Mouse (Mus musculus) C2C12 (cell line): ENCODE results near the gene Nova2. TPM values are rescaled to one million over a fixed set of nuclear protein-coding genes. Genes with fewer than 3 reads are reported as not detected.

Experiments used
- H3K27me3 ChIP-seq: one replicate; pipeline ENCODE4 v1.6.1; 2011; ENCODE audit not compliant: control insufficient read depth, insufficient read depth, insufficient read length
- H3K36me3 ChIP-seq: one replicate; pipeline ENCODE4 v1.6.1; 2011; ENCODE audit not compliant: control insufficient read depth, insufficient read depth
- H3K4me3 ChIP-seq: one replicate; pipeline ENCODE4 v1.5.1; 2011; ENCODE audit warnings: mild to moderate bottlenecking, control low read depth; ENCODE audit not compliant: poor library complexity, insufficient read depth, severe bottlenecking
- H3K79me2 ChIP-seq: one replicate; pipeline ENCODE4 v1.6.1; 2011; ENCODE audit not compliant: control insufficient read depth, insufficient read depth
- H3K79me3 ChIP-seq: one replicate; pipeline ENCODE4 v1.6.1; 2011; ENCODE audit warnings: low read depth, control low read depth
- H3ac ChIP-seq: one replicate; pipeline ENCODE3; 2011; ENCODE audit warnings: low read depth; ENCODE audit not compliant: control insufficient read depth, insufficient read length
- CEBPB ChIP-seq: IDR thresholded peaks from one replicate; pipeline ENCODE4 v1.6.1; 2011; ENCODE audit warnings: low read depth, mild to moderate bottlenecking, control low read depth, moderate library complexity
- CTCF ChIP-seq: IDR thresholded peaks from one replicate; pipeline ENCODE4 v1.5.1; 2011; ENCODE audit not compliant: control insufficient read depth, insufficient read depth, insufficient read length
- FOSL1 ChIP-seq: IDR thresholded peaks from one replicate; pipeline ENCODE4 v1.8.0; 2011; ENCODE audit warnings: mild to moderate bottlenecking, low read length; ENCODE audit not compliant: poor library complexity, insufficient read depth, severe bottlenecking
- MAX ChIP-seq: IDR thresholded peaks from one replicate; pipeline ENCODE4 v1.6.1; 2011; ENCODE audit warnings: mild to moderate bottlenecking, control low read depth
- MYOD1 ChIP-seq: IDR thresholded peaks from one replicate; pipeline ENCODE4 v1.6.1; 2011; ENCODE audit warnings: low read depth; ENCODE audit not compliant: control insufficient read depth, insufficient read length
- MYOG ChIP-seq: IDR thresholded peaks from one replicate; pipeline ENCODE4 v1.6.1; 2011; ENCODE audit not compliant: control insufficient read depth, insufficient read length; ENCODE audit errors: extremely low read depth
- USF1 ChIP-seq: IDR thresholded peaks from one replicate; pipeline ENCODE4 v1.6.1; 2011; ENCODE audit warnings: low read depth, mild to moderate bottlenecking, control low read depth, moderate library complexity
- polyA plus RNA-seq: library from polyadenylated mRNA; unstranded; fragments of >200 nt; fragmentation: generic; extraction: Trizol; gene quantifications from one replicate; pipeline ENCODE4 v1.2.1, GENCODE M21; 2012; ENCODE audit warnings: missing spikeins

Gene Nova2
- polyA plus RNA-seq, 1 experiment = 0.05 TPM

GRCm38 (mm10) chr7:18990601-18991295, 65.1 kb downstream of the Nova2 start, which contains the start of gene Mypop:
Gene Mypop, plus strand, starts transcription at chr7:18991245.
- peak within 1 kb of the TSS; percentile 34 for H3ac ChIP-seq
- no peaks in the 10 kb centered on the region for H3K36me3 ChIP-seq
- H3K79me3 ChIP-seq = no peaks in the 10 kb centered on the region
- TF ChIP-seq FOSL1 (no peak), MYOG (no peak), MAX (no peak), MYOD1 (no peak), USF1 (no peak), CTCF (no peak), CEBPB (no peak)
- peaks cover 9% of the 10 kb centered on the region for H3K27me3 ChIP-seq
- H3K4me3 ChIP-seq = peak within 1 kb of the TSS; percentile 36
- no peaks in the 10 kb centered on the region for H3K79me2 ChIP-seq

GRCm38 (mm10) chr7:18991660-18992293, 66.1 kb downstream of the Nova2 start:
- Histone ChIP-seq H3K27me3 (peaks cover 9% of the 10 kb centered on the region), H3K79me2 (no peaks in the 10 kb centered on the region), H3K79me3 (no peaks in the 10 kb centered on the region), H3K36me3 (no peaks in the 10 kb centered on the region), H3ac (peak overlapping the region; percentile 30), H3K4me3 (peak overlapping the region; percentile 36)
- TF ChIP-seq USF1 (no peak), MYOG (no peak), CTCF (no peak), FOSL1 (no peak), CEBPB (no peak), MYOD1 (no peak), MAX (no peak)

DNA sequence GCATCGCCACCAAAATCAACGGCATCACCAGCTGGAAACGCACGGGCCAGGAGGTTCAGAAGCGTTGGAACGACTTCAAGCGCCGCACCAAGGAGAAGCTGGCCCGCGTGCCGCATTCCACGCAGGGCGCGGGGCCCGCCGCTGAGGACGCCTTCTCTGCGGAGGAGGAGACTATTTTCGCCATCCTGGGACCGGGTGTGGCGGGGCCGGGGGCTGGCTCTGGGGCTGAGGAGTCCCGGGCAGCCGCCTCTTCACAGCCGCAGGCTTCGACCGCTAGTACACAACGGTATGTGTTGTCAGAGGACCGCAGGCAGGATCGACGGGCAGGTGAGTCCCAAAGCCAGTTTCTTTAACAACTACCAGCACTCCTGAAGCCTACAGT, 66.6 kb downstream of the Nova2 start:
- H3K79me2 ChIP-seq = no peaks in the 10 kb centered on the region
- peak overlapping the region; percentile 30 for H3ac ChIP-seq
- TF ChIP-seq MYOD1 = no peak
- no peak for TF ChIP-seq USF1
- no peak for TF ChIP-seq MYOG
- TF ChIP-seq CEBPB = no peak
- no peak for TF ChIP-seq MAX
- no peak for TF ChIP-seq CTCF
- H3K79me3 ChIP-seq = no peaks in the 10 kb centered on the region
- peaks cover 8% of the 10 kb centered on the region for H3K27me3 ChIP-seq
- peak overlapping the region; percentile 36 for H3K4me3 ChIP-seq
- no peaks in the 10 kb centered on the region for H3K36me3 ChIP-seq

DNA sequence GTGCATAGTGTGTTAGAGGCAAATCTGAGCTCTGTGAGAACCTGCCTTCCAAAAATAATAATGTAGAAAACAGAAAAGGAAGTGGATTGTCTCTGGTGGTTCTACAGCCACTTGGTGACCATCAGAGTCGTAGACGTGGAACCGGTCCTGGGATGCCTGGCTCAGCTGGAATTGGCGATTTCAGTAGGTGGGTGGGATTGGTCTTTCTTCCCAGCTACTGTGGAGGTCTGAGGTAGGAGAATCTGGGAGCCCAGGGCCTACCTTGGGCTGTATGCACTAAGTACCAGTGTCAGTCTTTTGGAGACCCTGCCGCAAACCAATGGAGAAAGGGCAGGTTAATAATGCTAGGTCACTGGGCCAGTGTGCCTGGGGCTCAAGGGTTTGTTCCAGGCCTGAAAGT, 67.3 kb downstream of the Nova2 start:
- Histone ChIP-seq H3K79me3 (no peaks in the 10 kb centered on the region), H3K4me3 (no peak overlapping the region), H3K27me3 (peaks cover under 1% of the 10 kb centered on the region), H3K36me3 (no peaks in the 10 kb centered on the region), H3K79me2 (no peaks in the 10 kb centered on the region), H3ac (no peak overlapping the region)
- TF ChIP-seq FOSL1 = no peak
- no peak for TF ChIP-seq CEBPB

- Histone ChIP-seq H3K79me3 (no peaks in the 10 kb centered on the region), H3K27me3 (no peaks in the 10 kb centered on the region), H3ac (no peak overlapping the region), H3K36me3 (no peaks in the 10 kb centered on the region), H3K4me3 (no peak overlapping the region), H3K79me2 (no peaks in the 10 kb centered on the region)
- TF ChIP-seq MYOG = no peak
These were observed 73.1 kb downstream of the Nova2 start for GRCm38 (mm10) chr7:18998835-18999234.

GRCm38 (mm10) chr7:19000421-19000820, 74.7 kb downstream of the Nova2 start:
- peaks cover 12% of the 10 kb centered on the region for H3K79me2 ChIP-seq
- TF ChIP-seq CEBPB = no peak
- TF ChIP-seq MYOG = no peak
- TF ChIP-seq MYOD1 = no peak
- TF ChIP-seq MAX = no peak
- no peak for TF ChIP-seq CTCF
- H3K79me3 ChIP-seq = peaks cover 6% of the 10 kb centered on the region
- H3K36me3 ChIP-seq = no peaks in the 10 kb centered on the region
- no peak overlapping the region for H3K4me3 ChIP-seq
- H3K27me3 ChIP-seq = no peaks in the 10 kb centered on the region
- H3ac ChIP-seq = no peak overlapping the region
